Mouse (Mus musculus) layer of hippocampus, adult 2 months (tissue): ENCODE results near the gene Gm379. TPM values are rescaled to one million over a fixed set of nuclear protein-coding genes. Genes with fewer than 3 reads are reported as not detected.

ENCODE experiments used
- DNase-seq, 2 experiments: peaks; one replicate each; pipeline ENCODE4 v3.0.0; 2022; ENCODE audit warnings: low spot score in 2 of 2
- H3K27ac ChIP-seq: fragments of 200-600 bp; 2 replicates; pipeline ENCODE4 v1.8.1; 2022
- H3K4me3 ChIP-seq: fragments of 200-600 bp; 2 replicates; pipeline ENCODE4 v1.8.1; 2022; ENCODE audit warnings: mild to moderate bottlenecking
- CTCF ChIP-seq: fragments of 200-600 bp; conservative IDR thresholded peaks from 2 replicates; pipeline ENCODE4 v1.8.1; 2022; ENCODE audit warnings: antibody characterized with exemption, mild to moderate bottlenecking, moderate library complexity
- long read RNA-seq, 2 experiments: library from polyadenylated mRNA; stranded (forward); transcript quantifications; one replicate each; pipeline ENCODE4 v2.0.0; 2021; ENCODE audit warnings: borderline mapping rate in 2 of 2
- total RNA-seq, 2 experiments: library from RNA; stranded (reverse); gene quantifications; 2 replicates each; pipeline ENCODE4 v1.2.3; 2021

Gene Gm379
- total RNA-seq = not detected
- long read RNA-seq, experiment 1 = 0 reads
- long read RNA-seq, experiment 2 = 0 reads

DNA sequence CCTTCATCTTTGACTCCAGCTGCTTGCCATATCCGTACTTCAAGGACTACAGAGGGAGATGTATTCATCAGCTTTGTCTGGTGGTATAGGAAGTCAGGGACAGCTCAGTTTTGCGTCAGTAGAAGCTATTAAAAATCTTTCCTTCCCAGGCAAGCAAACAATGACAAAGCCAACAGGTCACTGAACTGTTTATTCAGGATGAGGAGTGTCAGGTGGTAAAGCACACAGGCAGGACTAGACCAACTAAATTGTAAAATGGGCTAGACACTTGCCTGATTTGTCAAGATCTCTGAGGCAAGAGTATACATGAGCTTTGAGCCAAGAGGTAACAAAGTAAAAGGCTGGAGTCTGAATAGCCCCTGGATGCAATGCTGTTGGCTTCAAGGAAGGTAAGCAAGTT lies at the start of gene Gm379:
Gene Gm379 (minus strand): TSS at position 7 of the 400 bp plus-strand sequence.
- DNase-seq = no peak
- no peak within 1 kb of the TSS for H3K4me3 ChIP-seq
- TF ChIP-seq CTCF = no peak
- no peak within 1 kb of the TSS for H3K27ac ChIP-seq

DNA sequence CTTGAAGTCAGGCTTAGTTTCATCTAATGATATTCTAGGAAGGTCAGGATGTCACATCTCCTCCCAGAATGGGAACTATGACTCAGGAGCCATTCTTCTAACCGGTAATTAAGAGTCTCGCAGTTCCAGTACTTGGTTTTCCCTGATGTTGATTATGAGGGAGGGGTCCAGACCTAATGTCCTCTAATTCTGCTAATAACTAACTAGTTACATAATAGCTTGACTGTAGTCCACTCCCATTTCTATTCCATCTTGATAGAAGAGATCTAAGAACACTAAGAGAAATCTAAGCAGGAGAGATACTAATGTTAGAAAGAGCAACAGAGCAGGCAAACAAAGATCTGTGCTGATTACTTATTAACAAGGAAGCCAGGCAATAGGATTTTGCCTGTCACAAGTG lies 39.6 kb upstream of the Gm379 start:
- TF ChIP-seq CTCF = no peak
- DNase-seq = no peak

DNA sequence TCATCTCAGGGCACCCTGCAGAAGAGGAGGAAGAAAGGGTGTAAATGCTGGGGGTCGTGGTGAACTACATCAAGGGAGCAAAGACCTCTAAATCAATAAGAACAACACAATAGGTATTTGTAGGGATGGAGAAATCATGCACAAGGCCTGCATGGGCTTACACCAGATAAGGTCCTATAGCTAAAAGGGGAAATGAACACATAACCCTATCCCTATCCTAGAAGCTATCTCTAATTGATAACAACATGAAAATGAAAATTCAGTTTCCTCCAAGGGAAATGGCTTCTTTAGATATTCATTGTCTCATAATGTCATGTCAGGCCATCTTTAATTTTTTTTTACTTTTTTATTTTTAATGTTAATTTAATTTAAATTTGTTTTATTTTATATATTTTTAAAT lies 4.2 kb upstream of the Gm379 start:
- TF ChIP-seq CTCF = no peak
- DNase-seq = no peak
- no peak overlapping the region for H3K27ac ChIP-seq

More for the DNA sequence above, 39.6 kb upstream of the Gm379 start:
- no peak overlapping the region for H3K27ac ChIP-seq
- H3K4me3 ChIP-seq = no peak overlapping the region

DNA sequence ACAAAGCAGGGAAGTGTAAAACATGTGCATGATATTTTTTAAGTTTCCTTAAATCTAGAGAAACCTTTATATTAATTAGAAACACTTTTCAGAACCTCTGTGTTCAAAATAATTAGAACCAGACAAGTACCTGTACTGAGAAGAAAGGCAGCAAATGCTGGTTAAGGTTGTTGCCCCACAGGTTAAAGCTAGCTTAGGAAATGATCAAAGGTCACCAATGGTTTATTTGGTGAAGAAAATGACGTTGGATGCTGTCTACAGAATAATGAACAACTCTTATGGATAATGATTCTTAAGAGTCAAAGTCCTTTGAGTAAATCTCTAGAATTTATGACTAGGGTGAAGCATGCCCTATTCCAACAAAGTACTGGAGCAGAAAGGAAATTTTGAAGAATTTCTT lies 42.7 kb downstream of the Gm379 start:
- Histone ChIP-seq H3K4me3 (no peak overlapping the region), H3K27ac (no peak overlapping the region)
- no peak for TF ChIP-seq CTCF
- no peak for DNase-seq

More for the DNA sequence above, 4.2 kb upstream of the Gm379 start:
- H3K4me3 ChIP-seq = no peak overlapping the region

DNA sequence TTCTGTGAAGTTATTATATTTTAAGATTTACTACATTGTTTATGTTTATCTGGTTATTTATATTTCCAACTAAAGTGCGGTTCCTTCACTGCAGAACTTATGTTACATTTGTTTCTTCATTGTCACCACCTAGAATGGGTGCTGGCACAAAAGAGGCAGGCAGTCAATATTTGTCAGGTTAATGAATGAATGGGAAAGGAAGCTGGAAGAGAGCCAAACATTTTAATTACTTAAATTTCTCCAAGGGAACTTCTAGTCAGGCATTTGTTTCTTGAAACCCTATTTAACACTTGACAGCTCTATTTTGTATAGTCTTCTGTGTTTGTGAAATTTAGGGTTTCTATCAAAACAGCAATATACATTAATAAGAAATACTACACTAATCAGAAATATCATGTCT lies 43.8 kb downstream of the Gm379 start:
- no peak for TF ChIP-seq CTCF
- no peak overlapping the region for H3K27ac ChIP-seq
- H3K4me3 ChIP-seq = no peak overlapping the region
- DNase-seq = no peak

Other genes with a start within 250 kb of the Gm379 start
- 10 to 100 TPM; 14.4 to 14.9 TPM for gene Brwd3, start 169.5 kb upstream of the Gm379 start, total RNA-seq